Mouse (Mus musculus) E14TG2a.4 (cell line): ENCODE results near the gene Ccdc91.

ENCODE experiments used
- CTCF ChIP-seq: conservative IDR thresholded peaks from 2 replicates; pipeline ENCODE4 v1.5.1; 2014; ENCODE audit warnings: low read length
- POU5F1 ChIP-seq: IDR thresholded peaks from 2 replicates; pipeline ENCODE4 v1.6.1; 2014; ENCODE audit warnings: low read length, borderline replicate concordance

DNA sequence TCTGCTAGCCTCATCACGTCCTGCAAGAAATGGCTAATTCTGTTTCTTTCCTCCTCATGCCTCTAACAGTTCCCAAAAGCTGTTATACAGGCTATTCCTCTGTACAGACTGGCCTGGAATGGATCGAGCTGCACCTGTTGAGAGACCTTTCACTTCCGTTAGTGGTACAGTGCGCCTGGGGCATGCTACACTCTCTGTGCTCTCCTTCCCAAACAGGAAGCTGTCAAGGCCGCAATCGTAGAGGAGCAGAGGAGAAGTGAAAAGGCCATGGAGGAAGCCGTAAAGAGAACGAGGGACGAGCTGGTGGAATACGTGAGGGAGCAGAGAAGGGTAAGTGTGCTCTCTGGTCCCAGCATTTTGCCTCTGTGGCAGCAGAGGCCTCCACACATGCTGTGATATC, 131.0 kb downstream of the Ccdc91 start:
- TF ChIP-seq CTCF = no peak
- TF ChIP-seq POU5F1 = no peak
